Mouse (Mus musculus) forebrain, embryonic 11.5 days (tissue): ENCODE data around the gene Fzd2. TPM values are rescaled to one million over a fixed set of nuclear protein-coding genes. Genes with fewer than 3 reads are reported as not detected.
A peak's percentile ranks its signal among the peaks of the same experiment; 100 is the strongest.

ENCODE experiments used
- ATAC-seq: fragments of 200-750 bp; cut with Nextera tagmentation; replicated peaks from 2 replicates; pipeline ENCODE4 v1.8.0; 2017; ENCODE audit warnings: moderate TSS enrichment; ENCODE audit not compliant: low FRiP score
- DNase-seq: peaks from one replicate; pipeline ENCODE4 v3.0.0-alpha.2; 2017; ENCODE audit warnings: low spot score
- H3K27ac ChIP-seq: fragments of 300-500 bp; sonication (generic); 2 replicates; pipeline ENCODE4 v1.5.1; 2014; ENCODE audit warnings: low read depth, low read length
- H3K27me3 ChIP-seq: fragments of 300-500 bp; sonication (generic); 2 replicates; pipeline ENCODE4 v1.6.1; 2014; ENCODE audit warnings: mild to moderate bottlenecking, low read length, mixed read lengths; ENCODE audit not compliant: control insufficient read depth, insufficient read depth
- H3K36me3 ChIP-seq: fragments of 300-500 bp; sonication (generic); 2 replicates; pipeline ENCODE4 v1.6.1; 2014; ENCODE audit warnings: mild to moderate bottlenecking, low read length, moderate library complexity, mixed read lengths; ENCODE audit not compliant: control insufficient read depth, insufficient read depth
- H3K4me1 ChIP-seq: fragments of 300-500 bp; sonication (generic); replicated peaks from 2 replicates; pipeline ENCODE4 v1.6.1; 2014; ENCODE audit warnings: low read length, mixed read lengths; ENCODE audit not compliant: control insufficient read depth, insufficient read depth
- H3K4me2 ChIP-seq: fragments of 300-500 bp; sonication (generic); 2 replicates; pipeline ENCODE4 v1.6.1; 2014; ENCODE audit warnings: low read depth, mild to moderate bottlenecking, low read length, moderate library complexity, mixed read lengths; ENCODE audit not compliant: severe bottlenecking
- H3K4me3 ChIP-seq: fragments of 300-500 bp; sonication (generic); 2 replicates; pipeline ENCODE4 v1.5.1; 2014; ENCODE audit warnings: low read depth, low read length
- H3K9ac ChIP-seq: fragments of 300-500 bp; sonication (generic); 2 replicates; pipeline ENCODE4 v1.6.1; 2014; ENCODE audit warnings: low read length
- H3K9me3 ChIP-seq: fragments of 300-500 bp; sonication (generic); 2 replicates; pipeline ENCODE4 v1.6.1; 2016; ENCODE audit warnings: low read length, mixed read lengths; ENCODE audit not compliant: control insufficient read depth
- WGBS: fragments of 180-500 bp; shearing (Covaris S2); extraction: QIAGEN DNeasy Blood & Tissue Kit; methylation state at CpG from one replicate; pipeline ENCODE4 v1.1.7; 2014; 5-methylcytosine and 5-hydroxymethylcytosine counted together
- polyA plus RNA-seq: library from polyadenylated mRNA; unstranded; fragments of >200 nt; fragmentation: Nextera tagmentation; extraction: Ambion mirVana; gene quantifications from 2 replicates; pipeline ENCODE4 v1.2.1, GENCODE M21; 2014

The Fzd2 gene
- polyA plus RNA-seq, 1 experiment from 2014 or later = 45.2 TPM

DNA sequence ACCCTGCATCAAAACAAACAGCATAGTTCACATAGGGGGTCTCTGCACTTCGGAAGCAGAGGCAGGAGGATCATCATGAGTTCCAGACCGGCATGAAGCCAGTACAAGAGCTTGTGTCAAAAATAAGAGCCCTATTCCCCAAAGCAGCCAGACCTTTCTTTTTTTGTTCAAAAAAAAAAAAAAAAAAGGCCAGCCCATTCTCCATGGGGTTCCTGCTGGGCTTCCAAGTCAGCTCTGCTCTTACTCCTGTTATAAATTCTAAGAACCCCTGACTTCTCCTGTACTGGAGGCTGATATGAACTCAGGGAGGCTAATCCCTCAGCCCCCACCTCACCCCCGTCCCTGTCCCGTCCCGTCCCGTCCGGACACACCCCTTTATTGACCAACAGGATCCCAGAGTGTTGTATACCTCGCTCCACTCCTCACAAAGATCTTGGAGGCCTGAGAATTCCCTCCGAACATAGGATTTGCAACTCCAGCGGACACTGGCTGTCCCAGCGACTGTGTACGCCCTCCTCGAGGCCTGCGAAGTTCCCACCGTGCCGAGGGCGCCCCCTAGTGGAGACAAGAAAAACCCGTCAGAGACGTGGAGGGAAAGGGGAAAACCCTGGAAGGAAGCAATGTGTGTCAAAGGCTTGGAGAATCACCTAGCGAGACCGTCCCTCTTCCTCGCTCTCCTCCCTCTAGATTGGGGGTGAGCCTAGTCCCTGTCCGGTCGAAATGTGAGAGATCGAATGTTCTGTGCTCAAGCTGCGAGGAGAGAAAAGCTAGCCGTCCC, 25.7 kb upstream of the Fzd2 start:
- Histone ChIP-seq H3K27me3 (no peaks in the 10 kb centered on the region), H3K9me3 (no peaks in the 10 kb centered on the region), H3K4me2 (peak overlapping the region; percentile 44), H3K4me1 (peaks cover 39% of the 10 kb centered on the region), H3K9ac (peak overlapping the region; percentile 56), H3K4me3 (peak overlapping the region; percentile 21), H3K27ac (peak overlapping the region; percentile 97), H3K36me3 (no peaks in the 10 kb centered on the region)
- WGBS = 6% methylated on average over 27 of the region's 27 CpGs
- peak; percentile 93 for DNase-seq
- ATAC-seq = peak; percentile 23

DNA sequence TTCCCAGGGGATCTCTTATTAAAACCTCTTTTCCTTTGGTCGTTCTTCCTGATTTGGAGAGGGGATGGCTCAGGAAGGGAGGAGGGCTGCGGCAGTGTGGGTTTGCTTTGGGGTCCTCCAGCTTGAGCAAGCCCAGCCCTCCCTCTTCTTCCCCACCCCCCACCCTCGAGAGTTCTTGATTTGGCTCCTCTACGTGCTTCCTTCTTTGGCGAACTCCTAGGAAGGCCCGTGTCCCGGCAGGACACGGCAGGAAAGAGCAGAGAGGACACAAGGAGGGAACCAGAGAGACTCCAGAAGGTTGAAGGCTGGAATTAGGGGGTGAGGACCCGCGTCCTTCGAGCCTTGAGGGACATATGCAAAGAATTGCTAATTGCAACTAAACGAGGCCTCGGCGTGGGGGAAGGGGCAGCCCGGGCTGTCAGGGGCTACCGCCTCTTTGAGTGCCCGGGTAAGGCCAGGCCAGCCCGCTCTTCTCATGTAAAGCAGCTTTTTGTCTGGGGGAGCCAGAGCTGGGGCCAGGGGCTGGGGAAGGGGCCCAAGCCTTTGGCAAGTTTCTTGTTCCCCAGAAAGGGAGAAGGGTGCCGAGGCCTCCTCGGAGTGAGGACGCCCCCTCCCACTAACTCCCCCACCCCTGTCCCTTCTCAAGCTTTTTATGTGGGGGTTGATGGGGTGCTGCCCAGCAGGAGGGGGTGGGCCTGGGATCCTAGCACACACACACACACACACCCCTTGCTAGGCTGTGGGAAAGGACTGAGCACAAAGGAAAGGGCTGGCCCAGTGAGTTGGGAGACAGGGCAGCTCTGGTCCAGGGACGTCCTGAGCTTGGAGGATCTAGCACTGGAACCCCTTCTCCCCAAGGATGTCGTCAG, 24.8 kb upstream of the Fzd2 start, which contains the start of gene Gm11627:
TSS of gene Gm11627 (minus strand) at position 297 of the 869 bp plus-strand sequence.
- 2% methylated on average over 23 of the region's 23 CpGs for WGBS
- ATAC-seq (peak; percentile 91), DNase-seq (peak; percentile 91)
- Histone ChIP-seq H3K4me3 (peak within 1 kb of the TSS; percentile 21), H3K27ac (peak within 1 kb of the TSS; percentile 97), H3K9ac (peak within 1 kb of the TSS; percentile 56), H3K9me3 (no peaks in the 10 kb centered on the region), H3K4me2 (peak within 1 kb of the TSS; percentile 44), H3K36me3 (no peaks in the 10 kb centered on the region), H3K4me1 (peaks cover 39% of the 10 kb centered on the region), H3K27me3 (no peaks in the 10 kb centered on the region)

DNA sequence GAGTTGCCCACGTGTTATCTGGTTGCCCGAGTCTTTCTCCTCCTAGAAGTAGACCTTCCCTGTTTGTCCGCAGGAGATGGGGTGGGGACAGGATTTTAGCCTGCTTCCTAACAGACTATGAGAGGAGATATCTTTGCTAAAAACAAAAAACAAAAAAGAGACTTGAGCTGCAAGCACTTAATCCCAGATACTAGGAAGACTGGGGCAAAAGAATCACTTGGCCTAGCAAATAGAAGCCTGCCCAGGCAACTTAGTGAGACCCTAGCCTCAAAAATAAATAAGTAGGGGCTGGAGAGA, 24.2 kb upstream of the Fzd2 start:
- Histone ChIP-seq H3K9ac (peak overlapping the region; percentile 56), H3K27ac (peak overlapping the region; percentile 97), H3K4me1 (peaks cover 39% of the 10 kb centered on the region), H3K27me3 (no peaks in the 10 kb centered on the region), H3K9me3 (no peaks in the 10 kb centered on the region), H3K4me3 (no peak overlapping the region), H3K36me3 (no peaks in the 10 kb centered on the region), H3K4me2 (peak overlapping the region; percentile 44)
- 18% methylated on average over 3 of the region's 3 CpGs for WGBS
- no peak for ATAC-seq
- DNase-seq = no peak

DNA sequence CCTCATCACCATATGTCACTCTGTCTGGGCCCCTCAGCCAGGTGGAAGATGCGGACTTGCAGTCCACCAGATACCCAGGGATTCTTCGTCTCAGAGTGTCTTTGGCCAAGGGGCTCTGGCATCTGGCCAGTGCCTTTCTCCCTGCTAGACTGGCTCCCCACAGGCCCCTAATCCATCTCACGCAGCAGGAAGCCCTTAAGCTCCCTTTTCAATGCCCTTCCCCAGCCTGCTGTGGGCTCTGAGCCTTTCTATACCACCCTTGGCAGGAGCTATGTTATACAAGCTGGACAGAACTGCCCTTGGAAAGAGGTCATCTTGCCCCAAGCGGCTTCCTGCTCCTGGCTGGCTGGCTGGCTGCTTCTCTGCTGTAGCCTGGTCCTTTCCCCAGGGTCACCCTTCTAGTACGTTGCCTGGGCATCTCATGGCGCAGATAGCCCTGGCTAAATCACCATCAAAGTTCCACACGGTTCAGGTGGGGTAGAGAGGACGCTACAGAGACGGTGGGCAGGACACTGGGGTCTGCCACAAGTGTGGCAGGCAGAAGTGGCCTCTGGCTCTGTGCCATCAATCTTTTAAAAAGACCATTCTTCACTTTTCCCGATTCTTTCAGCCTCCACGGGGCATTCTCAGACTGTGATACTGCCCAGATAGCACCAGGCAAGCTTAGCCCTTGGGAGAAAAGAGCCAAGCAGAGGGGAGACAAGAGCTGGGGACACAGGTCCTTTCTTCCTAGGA, 22.7 kb upstream of the Fzd2 start:
- H3K27ac ChIP-seq = peak overlapping the region; percentile 78
- H3K4me1 ChIP-seq = peaks cover 39% of the 10 kb centered on the region
- H3K9me3 ChIP-seq = no peaks in the 10 kb centered on the region
- DNase-seq = no peak
- no peak overlapping the region for H3K4me3 ChIP-seq
- 9% methylated on average over 11 of the region's 11 CpGs for WGBS
- 0 out of 2 replicates have a peak overlapping the region, but pooled peaks have one; percentile 24 for H3K4me2 ChIP-seq
- H3K9ac ChIP-seq = peak overlapping the region; percentile 33
- ATAC-seq = no peak
- H3K36me3 ChIP-seq = no peaks in the 10 kb centered on the region
- H3K27me3 ChIP-seq = no peaks in the 10 kb centered on the region

DNA sequence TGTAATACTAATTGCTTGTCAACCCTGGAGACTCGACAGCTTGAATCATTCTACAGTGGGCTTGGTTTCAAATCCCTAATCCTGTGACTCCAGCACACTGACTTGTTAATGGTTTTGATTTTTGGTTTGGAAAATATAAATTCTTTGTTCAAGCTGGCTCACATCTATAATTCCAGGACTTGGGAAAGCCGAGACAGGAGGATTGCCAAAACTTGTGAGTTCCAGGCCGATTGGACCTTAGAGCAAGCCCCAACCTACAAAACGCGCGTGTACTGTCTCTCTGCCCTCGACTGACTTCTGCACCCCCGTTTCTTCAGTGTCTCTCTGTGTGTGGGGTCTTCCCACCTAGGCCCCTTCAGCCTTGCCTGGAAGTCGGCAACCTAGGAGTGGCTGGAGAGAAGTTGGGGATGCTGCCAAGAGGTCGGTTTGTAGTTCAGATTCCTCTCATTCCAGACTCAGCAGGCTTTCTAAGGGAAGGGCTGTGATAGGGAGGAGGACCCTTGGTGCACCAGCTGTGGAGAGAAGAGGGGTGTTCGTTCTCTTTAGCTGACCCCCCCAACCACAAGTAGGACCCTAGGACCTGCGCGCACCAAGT, 22.1 kb upstream of the Fzd2 start:
- Histone ChIP-seq H3K4me1 (peaks cover 39% of the 10 kb centered on the region), H3K4me3 (no peak overlapping the region), H3K4me2 (no peak overlapping the region)

DNA sequence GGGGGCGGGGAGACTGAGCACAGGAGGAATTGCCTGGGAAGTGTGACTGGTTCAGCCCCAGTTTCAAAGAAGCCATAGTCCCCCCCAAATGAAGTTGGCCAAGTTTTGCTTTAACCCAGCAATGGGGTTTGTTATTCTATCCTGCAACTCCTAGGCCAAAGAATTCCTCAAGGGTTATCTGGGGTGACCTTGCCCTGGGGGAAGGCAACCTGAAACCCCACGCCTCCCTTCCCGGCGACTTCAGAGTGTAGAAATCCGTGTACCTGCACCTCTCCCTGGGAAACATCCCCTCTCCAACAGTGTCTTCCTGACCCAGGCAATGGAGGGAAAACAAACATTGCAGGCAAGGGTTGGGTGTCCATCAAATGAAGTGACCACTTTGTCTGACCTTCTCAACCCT, 21.5 kb upstream of the Fzd2 start:
- Histone ChIP-seq H3K27me3 (no peaks in the 10 kb centered on the region), H3K27ac (0 out of 2 replicates have a peak overlapping the region, but pooled peaks have one; percentile 6), H3K9ac (no peak overlapping the region), H3K4me3 (no peak overlapping the region), H3K4me2 (no peak overlapping the region), H3K4me1 (peaks cover 39% of the 10 kb centered on the region), H3K9me3 (no peaks in the 10 kb centered on the region), H3K36me3 (no peaks in the 10 kb centered on the region)
- no peak for DNase-seq
- ATAC-seq = no peak
- 21% methylated on average over 5 of the region's 5 CpGs for WGBS

More for the DNA sequence above, 22.1 kb upstream of the Fzd2 start:
- H3K9me3 ChIP-seq = no peaks in the 10 kb centered on the region
- H3K36me3 ChIP-seq = no peaks in the 10 kb centered on the region
- H3K27me3 ChIP-seq = no peaks in the 10 kb centered on the region
- peak overlapping the region; percentile 78 for H3K27ac ChIP-seq
- ATAC-seq = no peak
- H3K9ac ChIP-seq = peak overlapping the region; percentile 33
- DNase-seq = no peak
- 15% methylated on average over 13 of the region's 13 CpGs for WGBS

DNA sequence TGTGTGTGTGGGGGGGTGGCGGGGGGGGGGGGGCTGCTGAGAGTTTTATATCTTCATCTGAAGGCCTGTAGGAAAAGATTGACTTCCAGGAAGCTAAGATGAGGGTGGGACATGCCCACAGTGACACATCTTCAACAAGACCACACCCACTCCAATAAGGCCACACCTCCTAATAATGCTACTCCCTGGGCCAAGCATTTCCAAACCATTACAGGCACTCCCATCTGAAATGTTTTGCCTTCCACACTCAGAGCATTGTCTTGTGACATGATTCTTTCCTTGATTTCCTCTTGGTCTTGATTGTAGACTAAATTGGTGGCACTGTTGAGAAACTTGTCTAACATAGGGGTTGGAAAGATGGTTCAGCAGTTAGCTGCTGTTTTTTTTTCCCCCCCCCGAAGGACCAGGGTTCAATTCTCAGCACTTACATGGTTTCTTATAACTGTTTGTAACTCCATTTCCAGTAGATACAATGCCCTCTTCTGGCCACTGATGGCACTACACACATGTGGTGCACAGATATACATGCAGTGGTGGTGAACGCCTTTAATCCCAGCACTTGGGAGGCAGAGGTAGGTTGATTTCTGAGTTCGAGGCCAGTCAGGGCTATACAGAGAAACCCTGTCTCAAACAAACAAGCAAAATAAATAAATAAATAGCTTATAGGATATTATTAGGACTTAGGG, 17.6 kb upstream of the Fzd2 start:
- H3K27me3 ChIP-seq = no peaks in the 10 kb centered on the region

More for the DNA sequence above, 17.6 kb upstream of the Fzd2 start:
- no peak overlapping the region for H3K4me3 ChIP-seq
- H3K4me2 ChIP-seq = no peak overlapping the region
- peaks cover 14% of the 10 kb centered on the region for H3K4me1 ChIP-seq
- H3K27ac ChIP-seq = no peak overlapping the region
- ATAC-seq (no peak), DNase-seq (no peak)
- no peaks in the 10 kb centered on the region for H3K36me3 ChIP-seq
- WGBS = 93% methylated on average over 4 of the region's 4 CpGs
- no peak overlapping the region for H3K9ac ChIP-seq
- no peaks in the 10 kb centered on the region for H3K9me3 ChIP-seq
